Mouse (Mus musculus) heart, postnatal 36 days (tissue): Measurements from ENCODE around the gene Nfia. TPM values are rescaled to one million over a fixed set of nuclear protein-coding genes. Genes with fewer than 3 reads are reported as not detected.

Source experiments
- DNase-seq, 2 experiments: peaks; one replicate each; pipeline ENCODE4 v3.0.0; 2021 to 2022
- intact Hi-C: fragments of 180-260 bp; cut with DNase I; formaldehyde crosslinking; loops from one replicate; pipeline ENCODE4 v1.15.1; 2025
- total RNA-seq, 2 experiments: library from RNA; stranded (reverse); gene quantifications; 2 replicates each; pipeline ENCODE4 v1.2.3; 2021

Gene Nfia
- total RNA-seq, result 100 to 1,000 TPM; 128 to 149 TPM

GRCm38 (mm10) chr4:97772641-97773040 is at the start of gene Nfia:
Gene Nfia (plus strand): TSS chr4:97772734.
- DNase-seq, result no peak

GRCm38 (mm10) chr4:97723374-97723773 is 49.2 kb upstream of the Nfia start:
- no peak for DNase-seq
- intact Hi-C loops, result no loop called here

More at GRCm38 (mm10) chr4:97772641-97773040, at the start of gene Nfia:
- intact Hi-C loops, result no loop called here

GRCm38 (mm10) chr4:97728520-97728919 is 44.0 kb upstream of the Nfia start:
- intact Hi-C loops, result no loop called here
- no peak for DNase-seq

- no peak for DNase-seq
- intact Hi-C loops, result no loop called here
Observed at GRCm38 (mm10) chr4:97729999-97730398, 42.5 kb upstream of the Nfia start.

GRCm38 (mm10) chr4:97730416-97730815 is 42.1 kb upstream of the Nfia start:
- no peak for DNase-seq
- intact Hi-C loops, result no loop called here

GRCm38 (mm10) chr4:97733392-97733791 is 39.1 kb upstream of the Nfia start:
- no peak for DNase-seq
- intact Hi-C loops, result no loop called here

- no peak for DNase-seq
- intact Hi-C loops, result loop anchor here (2.0 to 10.0 kb wide), 2 partner anchors 121 to 949 kb away; no protein-coding TSS in a partner anchor
Observed at GRCm38 (mm10) chr4:97743932-97744331, 28.6 kb upstream of the Nfia start.

- DNase-seq, result peak; percentile 84
- intact Hi-C loops, result loop anchor here (1.0 to 10.0 kb wide), 7 partner anchors 71 to 951 kb away; no protein-coding TSS in a partner anchor
Observed at GRCm38 (mm10) chr4:97745296-97746105, 27.0 kb upstream of the Nfia start.

GRCm38 (mm10) chr4:97746106-97746900 is 26.2 kb upstream of the Nfia start:
- intact Hi-C loops, result loop anchor here (2.0 to 10.0 kb wide), 5 partner anchors 72 to 952 kb away; no protein-coding TSS in a partner anchor
- no peak for DNase-seq

GRCm38 (mm10) chr4:97750401-97750800 is 22.1 kb upstream of the Nfia start:
- DNase-seq, result no peak
- intact Hi-C loops, result loop anchor here (2.0 to 10.0 kb wide), 8 partner anchors 118 to 1174 kb away; partner anchors contain the start of genes Tm2d1 and Usp1

GRCm38 (mm10) chr4:97751030-97751482 is 21.5 kb upstream of the Nfia start:
- DNase-seq, result peak; percentile 91 to 95
- intact Hi-C loops, result loop anchor here (1.0 to 10.0 kb wide), 10 partner anchors 118 to 1174 kb away; partner anchors contain the start of genes Tm2d1 and Usp1

- intact Hi-C loops, result loop anchor here (1.0 to 10.0 kb wide), 10 partner anchors 117 to 1173 kb away; partner anchors contain the start of genes Tm2d1 and Usp1
- DNase-seq, result peak; percentile 81 to 88
Observed at GRCm38 (mm10) chr4:97751483-97752251, 20.9 kb upstream of the Nfia start.

- intact Hi-C loops, result loop anchor here (5.0 to 10.0 kb wide), 6 partner anchors 170 to 1172 kb away; partner anchors contain the start of genes Tm2d1 and Usp1
- DNase-seq, result peak in 1 of 2 experiments; percentile 14
Observed at GRCm38 (mm10) chr4:97752276-97753010, 20.1 kb upstream of the Nfia start.

- peak in 1 of 2 experiments; percentile 20 for DNase-seq
- intact Hi-C loops, result loop anchor here (5.0 to 10.0 kb wide), 6 partner anchors 169 to 1171 kb away; partner anchors contain the start of genes Tm2d1 and Usp1
Observed at GRCm38 (mm10) chr4:97753521-97753920, 19.0 kb upstream of the Nfia start.

GRCm38 (mm10) chr4:97754241-97754640 is 18.3 kb upstream of the Nfia start:
- peak; percentile 68 to 75 for DNase-seq
- intact Hi-C loops, result loop anchor here (5.0 to 10.0 kb wide), 6 partner anchors 168 to 1171 kb away; partner anchors contain the start of genes Tm2d1 and Usp1

- intact Hi-C loops, result loop anchor here (5.0 to 10.0 kb wide), 3 partner anchors 150 to 1167 kb away; partner anchors contain the start of gene Usp1
- DNase-seq, result peak; percentile 76 to 86
Observed at GRCm38 (mm10) chr4:97757207-97757977, 15.1 kb upstream of the Nfia start.

GRCm38 (mm10) chr4:97757978-97758461 is 14.5 kb upstream of the Nfia start:
- DNase-seq, result peak; percentile 64 to 73
- intact Hi-C loops, result loop anchor here (1.0 to 10.0 kb wide), 4 partner anchors 17 to 1167 kb away; partner anchors contain the start of gene Usp1

GRCm38 (mm10) chr4:97758661-97759060 is 13.9 kb upstream of the Nfia start:
- intact Hi-C loops, result loop anchor here (1.0 to 10.0 kb wide), 4 partner anchors 17 to 1166 kb away; partner anchors contain the start of gene Usp1
- DNase-seq, result no peak
